Mouse (Mus musculus) liver, embryonic 15.5 days (tissue): ENCODE results near the gene Olfr1555-ps1. TPM values are rescaled to one million over a fixed set of nuclear protein-coding genes. Genes with fewer than 3 reads are reported as not detected.
"Not testable (repeated sequence)": the region's sequence is repeated elsewhere in the genome, so short reads cannot be mapped to it uniquely, and the experiment has no call there.

ENCODE experiments used
- ATAC-seq: fragments of 200-750 bp; cut with Nextera tagmentation; 2 replicates; pipeline ENCODE4 v1.8.0; 2017; ENCODE audit warnings: moderate number of reproducible peaks, mild to moderate bottlenecking, moderate library complexity; ENCODE audit not compliant: insufficient read depth
- H3K27ac ChIP-seq: fragments of 300-500 bp; sonication (generic); replicated peaks from 2 replicates; pipeline ENCODE4 v1.5.1; 2015; ENCODE audit warnings: mild to moderate bottlenecking, inconsistent platforms
- H3K27me3 ChIP-seq: fragments of 300-500 bp; sonication (generic); 2 replicates; pipeline ENCODE4 v1.6.1; 2015; ENCODE audit warnings: mild to moderate bottlenecking, inconsistent platforms
- H3K36me3 ChIP-seq: fragments of 300-500 bp; sonication (generic); replicated peaks from 2 replicates; pipeline ENCODE4 v1.6.1; 2015; ENCODE audit warnings: moderate library complexity, mild to moderate bottlenecking, inconsistent platforms
- H3K4me1 ChIP-seq: fragments of 300-500 bp; sonication (generic); replicated peaks from 2 replicates; pipeline ENCODE4 v1.6.1; 2015; ENCODE audit warnings: inconsistent platforms
- H3K4me2 ChIP-seq: fragments of 300-500 bp; sonication (generic); 2 replicates; pipeline ENCODE4 v1.6.1; 2015; ENCODE audit warnings: moderate library complexity, mild to moderate bottlenecking, inconsistent platforms
- H3K4me3 ChIP-seq: fragments of 300-500 bp; sonication (generic); replicated peaks from 2 replicates; pipeline ENCODE4 v1.5.1; 2015; ENCODE audit warnings: mild to moderate bottlenecking, inconsistent platforms
- H3K9ac ChIP-seq: fragments of 300-500 bp; sonication (generic); 2 replicates; pipeline ENCODE4 v1.6.1; 2015; ENCODE audit warnings: moderate library complexity, mild to moderate bottlenecking, inconsistent platforms
- H3K9me3 ChIP-seq: fragments of 300-500 bp; sonication (generic); replicated peaks from 2 replicates; pipeline ENCODE4 v1.6.1; 2016; ENCODE audit warnings: inconsistent platforms
- WGBS: fragments of 180-500 bp; shearing (Covaris S2); methylation state at CpG from one replicate; pipeline ENCODE4 v1.1.7; 2015; ENCODE audit warnings: mixed read lengths; ENCODE audit not compliant: insufficient replicate concordance; 5-methylcytosine and 5-hydroxymethylcytosine counted together
- polyA plus RNA-seq: library from polyadenylated mRNA; unstranded; fragments of >200 nt; fragmentation: Nextera tagmentation; extraction: Ambion mirVana; gene quantifications from 2 replicates; pipeline ENCODE4 v1.2.1, GENCODE M21; 2015

Olfr1555-ps1 gene
- not detected in 2 replicates for polyA plus RNA-seq

DNA sequence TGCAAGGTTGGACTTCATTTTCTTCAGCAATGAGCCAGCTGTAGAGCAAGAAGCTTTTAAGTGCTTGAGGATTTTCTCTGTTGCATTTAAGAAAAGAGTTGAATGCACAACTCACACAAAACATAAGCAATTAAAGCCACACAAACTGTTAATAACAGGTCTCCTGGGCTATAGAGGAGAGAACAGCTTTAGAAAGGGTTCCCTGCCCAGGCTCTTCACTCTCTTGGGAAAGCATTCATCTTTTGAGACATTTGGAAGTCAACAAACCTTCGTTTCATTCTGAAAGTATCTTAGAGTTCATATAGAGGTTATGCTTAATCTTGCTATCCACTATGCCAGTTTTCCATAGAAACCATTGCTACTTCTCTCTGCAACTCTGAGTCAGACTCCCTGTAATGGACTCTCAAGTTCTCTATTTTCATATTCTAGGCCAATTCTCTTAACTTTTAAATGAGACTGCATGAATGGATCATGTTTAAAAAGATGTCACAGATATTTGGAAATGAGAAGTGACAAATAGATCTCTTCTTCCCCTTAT lies at the start of gene Olfr1555-ps1:
Gene Olfr1555-ps1 (minus strand): TSS at position 51 of the 538 bp plus-strand sequence.
- not testable (repeated sequence) for H3K4me2 ChIP-seq, H3K27me3 ChIP-seq, ATAC-seq, H3K4me3 ChIP-seq, H3K4me1 ChIP-seq, H3K9me3 ChIP-seq, H3K9ac ChIP-seq, H3K27ac ChIP-seq, H3K36me3 ChIP-seq
- WGBS = 45% methylated on average over 1 of the region's 1 CpGs

DNA sequence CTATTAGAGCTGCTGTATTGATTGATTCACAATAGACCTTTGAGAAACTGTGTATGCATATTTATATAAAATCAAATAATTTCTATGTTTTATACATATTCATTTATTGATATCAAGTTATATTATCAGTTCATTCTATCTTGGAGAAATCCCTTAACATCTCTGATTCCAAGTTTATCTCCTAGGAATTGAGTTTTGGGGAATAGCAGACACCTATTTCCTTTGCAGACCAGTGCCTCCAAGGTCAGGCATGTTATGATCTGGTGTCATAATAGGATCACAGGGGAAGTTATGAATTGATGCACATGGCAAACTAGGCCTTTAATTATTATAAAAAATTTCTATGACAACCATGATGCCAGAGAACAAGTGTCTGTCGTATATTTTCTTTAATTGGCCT lies 30.4 kb upstream of the Olfr1555-ps1 start, which contains the start of gene Olfr1431:
Gene Olfr1431 (plus strand): TSS at position 301 of the 400 bp plus-strand sequence.
- Histone ChIP-seq H3K36me3 (no peaks in the 10 kb centered on the region), H3K27me3 (no peaks in the 10 kb centered on the region), H3K9ac (no peak within 1 kb of the TSS), H3K4me2 (no peak within 1 kb of the TSS), H3K27ac (no peak within 1 kb of the TSS), H3K4me3 (no peak within 1 kb of the TSS), H3K4me1 (no peaks in the 10 kb centered on the region), H3K9me3 (no peaks in the 10 kb centered on the region)
- 40% methylated on average over 1 of the region's 1 CpGs for WGBS
- no peak for ATAC-seq

DNA sequence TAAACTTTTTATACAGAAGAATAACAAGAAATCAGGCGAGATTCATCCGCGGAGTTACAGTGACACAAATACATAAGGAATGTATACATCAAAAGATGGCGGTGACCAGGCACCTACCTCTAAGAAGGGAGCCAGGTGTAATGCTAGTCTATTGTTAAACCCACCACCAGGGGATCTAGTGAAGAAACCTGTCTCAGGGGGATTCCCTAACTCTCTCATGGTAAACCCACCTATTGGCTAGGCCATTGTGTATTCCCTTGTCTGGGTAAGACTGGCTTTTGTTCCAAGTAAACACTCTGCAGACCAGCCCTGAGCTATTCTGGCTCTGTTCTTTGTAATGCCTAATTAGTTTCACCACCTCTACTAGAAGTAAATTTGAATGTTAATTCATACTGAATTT lies 29.2 kb upstream of the Olfr1555-ps1 start:
- not testable (repeated sequence) for H3K36me3 ChIP-seq, H3K9ac ChIP-seq, H3K27me3 ChIP-seq, H3K9me3 ChIP-seq, H3K4me3 ChIP-seq, ATAC-seq, H3K4me2 ChIP-seq, H3K4me1 ChIP-seq, H3K27ac ChIP-seq
- 58% methylated on average over 4 of the region's 4 CpGs for WGBS

DNA sequence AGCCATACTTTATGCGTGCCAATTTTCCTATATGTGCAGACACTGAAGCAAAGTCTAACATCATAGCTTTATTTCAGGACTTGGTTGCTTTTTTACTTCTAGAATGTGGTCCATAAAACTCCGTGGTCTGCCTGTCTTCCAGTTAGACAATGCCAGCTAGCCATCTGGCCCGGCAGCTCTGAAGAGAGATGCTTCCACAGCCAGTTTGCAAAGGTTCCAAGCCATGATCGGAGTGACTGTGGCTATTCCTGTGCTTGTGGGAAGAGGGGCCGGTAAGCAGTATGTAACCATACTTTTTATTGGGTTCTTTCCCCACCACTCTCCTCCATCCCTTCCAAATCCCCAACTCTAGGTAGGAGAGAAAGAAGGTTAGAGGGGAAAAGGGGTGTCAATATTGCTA lies 5.5 kb upstream of the Olfr1555-ps1 start:
- not testable (repeated sequence) for H3K27ac ChIP-seq, H3K27me3 ChIP-seq, H3K36me3 ChIP-seq, H3K4me3 ChIP-seq, H3K4me2 ChIP-seq, ATAC-seq, H3K9me3 ChIP-seq, H3K9ac ChIP-seq, H3K4me1 ChIP-seq
- WGBS = 61% methylated on average over 5 of the region's 5 CpGs

DNA sequence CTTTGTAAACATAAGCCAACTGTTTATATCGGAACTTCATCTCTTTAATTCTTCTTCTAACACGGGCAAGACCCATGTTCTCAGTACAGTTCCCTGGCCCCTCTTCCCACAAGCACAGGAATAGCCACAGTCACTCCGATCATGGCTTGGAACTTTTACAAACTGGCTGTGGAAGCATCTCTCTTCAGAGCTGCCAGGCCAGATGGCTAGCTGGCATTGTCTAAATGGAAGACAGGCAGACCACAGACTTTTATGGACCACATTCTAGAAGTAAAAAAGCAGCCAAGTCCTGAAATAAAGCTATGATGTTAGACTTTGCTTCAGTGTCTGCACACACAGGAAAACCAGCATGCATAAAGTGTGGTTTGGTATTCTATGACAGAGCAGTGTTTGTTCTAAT lies 24.5 kb downstream of the Olfr1555-ps1 start:
- 70% methylated on average over 3 of the region's 3 CpGs for WGBS
- Histone ChIP-seq H3K27me3 (no peaks in the 10 kb centered on the region), H3K9ac (no peak overlapping the region), H3K4me2 (no peak overlapping the region), H3K4me3 (no peak overlapping the region), H3K27ac (no peak overlapping the region), H3K9me3 (no peaks in the 10 kb centered on the region), H3K36me3 (no peaks in the 10 kb centered on the region), H3K4me1 (no peaks in the 10 kb centered on the region)
- no peak for ATAC-seq

DNA sequence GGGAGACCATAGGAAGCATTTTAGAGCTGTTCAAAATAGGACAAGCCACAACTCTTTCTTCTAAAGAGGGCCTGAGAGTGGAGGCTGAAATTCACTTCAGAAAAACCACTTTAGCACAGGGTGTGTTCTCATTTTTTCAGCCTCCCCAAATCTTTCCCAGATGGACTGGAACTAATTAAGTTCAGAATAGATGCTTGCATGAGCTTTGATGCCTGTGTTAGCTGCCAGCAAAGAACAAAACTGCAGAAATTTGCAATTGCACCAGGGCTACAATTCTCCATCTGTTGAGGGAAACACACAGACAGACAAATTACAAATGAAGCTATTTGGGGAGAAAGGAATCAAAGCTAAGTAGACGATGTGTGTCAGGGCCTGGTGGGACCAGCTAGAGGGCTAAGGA lies 26.6 kb downstream of the Olfr1555-ps1 start:
- no peak for ATAC-seq
- WGBS = 53% methylated on average over 1 of the region's 1 CpGs
- H3K4me3 ChIP-seq = no peak overlapping the region
- no peak overlapping the region for H3K27ac ChIP-seq
- no peaks in the 10 kb centered on the region for H3K36me3 ChIP-seq
- no peak overlapping the region for H3K9ac ChIP-seq
- no peaks in the 10 kb centered on the region for H3K4me1 ChIP-seq
- no peaks in the 10 kb centered on the region for H3K9me3 ChIP-seq
- H3K27me3 ChIP-seq = no peaks in the 10 kb centered on the region
- H3K4me2 ChIP-seq = no peak overlapping the region

DNA sequence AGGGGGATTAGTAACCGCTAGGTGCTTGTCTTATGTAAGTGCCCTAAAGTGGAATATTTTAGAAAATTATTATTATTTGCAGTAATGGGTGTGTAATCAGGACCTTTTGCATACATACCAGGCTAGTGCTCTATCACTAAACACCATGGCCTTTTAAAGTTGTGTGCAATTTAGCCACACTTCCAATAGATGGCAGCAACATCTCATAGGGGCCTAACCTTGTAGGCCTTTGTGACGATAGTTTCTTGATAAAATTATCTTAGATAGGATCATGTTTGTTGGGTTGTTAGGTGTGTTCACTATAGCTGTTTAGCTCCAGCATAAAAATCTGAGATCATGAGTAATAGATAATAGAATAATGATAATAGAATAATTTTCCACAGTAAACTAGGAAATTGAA lies 35.6 kb downstream of the Olfr1555-ps1 start:
- no peaks in the 10 kb centered on the region for H3K9me3 ChIP-seq
- no peaks in the 10 kb centered on the region for H3K36me3 ChIP-seq
- ATAC-seq = no peak
- H3K9ac ChIP-seq = no peak overlapping the region
- H3K27me3 ChIP-seq = no peaks in the 10 kb centered on the region
- 33% methylated on average over 2 of the region's 2 CpGs for WGBS
- no peak overlapping the region for H3K27ac ChIP-seq
- no peaks in the 10 kb centered on the region for H3K4me1 ChIP-seq
- no peak overlapping the region for H3K4me2 ChIP-seq
- no peak overlapping the region for H3K4me3 ChIP-seq

DNA sequence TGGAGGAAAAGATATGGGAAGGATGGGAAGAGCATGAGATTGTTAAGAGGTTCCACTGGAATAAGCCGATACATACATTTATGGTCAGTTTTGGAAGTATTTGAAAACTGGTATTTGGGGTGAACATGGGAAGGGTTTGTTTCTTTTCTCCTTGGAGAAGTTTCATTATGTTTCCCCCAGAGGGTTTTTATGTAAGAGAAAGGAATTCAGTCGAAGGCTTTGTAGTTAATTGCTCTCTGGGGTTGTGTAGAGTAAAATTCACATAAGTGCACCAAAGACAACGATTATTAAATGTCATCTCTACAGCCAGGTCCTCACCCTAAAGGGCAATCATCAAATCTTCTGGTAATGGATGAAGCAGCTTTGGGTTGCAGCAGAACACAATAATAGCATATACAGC lies 46.8 kb downstream of the Olfr1555-ps1 start, which contains the start of gene Olfr76:
Gene Olfr76 (minus strand): TSS at position 101 of the 400 bp plus-strand sequence.
- Histone ChIP-seq H3K36me3 (no peaks in the 10 kb centered on the region), H3K4me3 (no peak within 1 kb of the TSS), H3K9ac (no peak within 1 kb of the TSS), H3K4me1 (no peaks in the 10 kb centered on the region), H3K27ac (no peak within 1 kb of the TSS), H3K9me3 (no peaks in the 10 kb centered on the region), H3K4me2 (no peak within 1 kb of the TSS), H3K27me3 (no peaks in the 10 kb centered on the region)
- no peak for ATAC-seq
- 58% methylated on average over 3 of the region's 3 CpGs for WGBS

DNA sequence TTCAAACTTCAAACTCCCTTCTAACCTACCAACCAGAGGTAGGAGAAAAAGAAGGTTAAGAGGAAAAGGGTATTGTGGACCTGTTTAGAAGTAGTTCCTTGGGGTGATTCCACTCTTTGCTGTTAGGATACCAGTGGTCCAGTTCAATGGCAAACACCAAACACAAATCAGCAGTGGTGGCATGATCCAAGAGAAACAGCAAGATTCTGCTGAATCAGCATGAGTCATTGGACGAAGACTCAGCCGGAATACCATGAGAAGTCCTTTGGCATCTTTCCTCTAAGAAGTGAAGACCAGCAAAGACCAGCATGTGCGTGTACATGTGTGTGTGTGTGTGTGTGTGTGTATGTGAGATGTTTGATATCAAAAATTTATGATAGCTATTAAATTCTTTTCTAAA lies 53.4 kb downstream of the Olfr1555-ps1 start:
- WGBS = 55% methylated on average over 3 of the region's 3 CpGs
- Histone ChIP-seq H3K4me3 (no peak overlapping the region), H3K4me1 (no peaks in the 10 kb centered on the region), H3K27ac (no peak overlapping the region), H3K27me3 (no peaks in the 10 kb centered on the region), H3K9ac (no peak overlapping the region), H3K9me3 (no peaks in the 10 kb centered on the region), H3K36me3 (no peaks in the 10 kb centered on the region), H3K4me2 (no peak overlapping the region)
- ATAC-seq = no peak

DNA sequence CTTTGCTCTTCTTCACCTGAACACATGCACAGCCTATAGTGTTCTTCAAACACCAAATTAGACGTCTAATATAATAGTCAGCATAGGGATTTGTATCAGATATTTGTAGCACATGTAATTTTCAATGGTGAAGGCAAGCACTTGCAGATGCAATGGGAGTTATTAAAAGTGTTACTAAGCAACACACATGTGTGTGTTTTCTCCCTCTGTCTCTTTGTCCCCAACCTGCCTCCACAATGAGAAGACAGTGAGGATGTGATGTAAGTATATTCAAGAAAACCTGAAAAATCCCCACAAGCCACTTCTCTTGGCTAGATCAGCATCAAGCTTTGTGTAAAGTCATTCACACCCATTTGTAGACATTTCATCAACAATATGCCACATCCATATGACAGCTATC lies 54.1 kb downstream of the Olfr1555-ps1 start, which contains the start of gene Olfr1428:
Gene Olfr1428 (minus strand): TSS at position 101 of the 400 bp plus-strand sequence.
- H3K4me3 ChIP-seq = no peak within 1 kb of the TSS
- H3K9ac ChIP-seq = no peak within 1 kb of the TSS
- ATAC-seq = no peak
- 46% methylated on average over 1 of the region's 1 CpGs for WGBS
- no peaks in the 10 kb centered on the region for H3K9me3 ChIP-seq
- H3K36me3 ChIP-seq = no peaks in the 10 kb centered on the region
- no peak within 1 kb of the TSS for H3K27ac ChIP-seq
- H3K27me3 ChIP-seq = no peaks in the 10 kb centered on the region
- H3K4me2 ChIP-seq = no peak within 1 kb of the TSS
- no peaks in the 10 kb centered on the region for H3K4me1 ChIP-seq
